Mouse (Mus musculus) retina, postnatal 1 day (tissue): Measurements from ENCODE around the gene Glis3.

Experiments used
- DNase-seq: peaks from one replicate; pipeline ENCODE4 v3.0.0-alpha.2; 2012

The Glis3 gene

DNA sequence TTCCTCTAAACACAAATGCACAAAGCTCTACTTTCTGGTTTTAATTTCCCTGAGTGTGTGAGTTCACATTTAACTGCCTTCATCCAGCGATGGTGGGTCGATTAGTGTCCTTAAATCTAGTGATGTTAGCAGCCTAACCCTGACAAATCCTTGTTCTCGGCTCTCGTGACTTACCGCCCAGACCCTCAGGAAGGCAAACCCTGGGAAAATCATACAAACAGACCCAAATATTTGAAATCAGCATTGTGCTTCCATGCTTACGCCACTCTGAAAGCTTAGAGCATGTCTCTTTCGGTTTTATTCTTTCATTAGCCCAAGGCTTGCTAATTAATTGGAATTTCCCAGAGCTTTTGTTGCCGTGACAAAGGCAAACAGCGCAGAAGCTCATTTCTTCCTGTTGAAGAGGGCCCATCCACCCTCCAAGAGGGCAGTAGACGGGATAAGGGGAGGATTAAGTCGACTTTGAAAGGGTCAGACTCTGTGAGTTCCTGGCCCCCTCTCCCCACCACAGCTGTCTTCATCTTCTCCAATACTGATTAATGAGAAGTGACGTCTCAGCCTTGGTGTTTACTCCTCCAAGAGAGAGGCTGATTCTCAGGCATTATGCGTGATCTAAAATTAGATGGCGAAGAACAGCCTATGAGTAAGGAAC is 100.0 kb downstream of the Glis3 start:
- DNase-seq = peak; percentile 93

DNA sequence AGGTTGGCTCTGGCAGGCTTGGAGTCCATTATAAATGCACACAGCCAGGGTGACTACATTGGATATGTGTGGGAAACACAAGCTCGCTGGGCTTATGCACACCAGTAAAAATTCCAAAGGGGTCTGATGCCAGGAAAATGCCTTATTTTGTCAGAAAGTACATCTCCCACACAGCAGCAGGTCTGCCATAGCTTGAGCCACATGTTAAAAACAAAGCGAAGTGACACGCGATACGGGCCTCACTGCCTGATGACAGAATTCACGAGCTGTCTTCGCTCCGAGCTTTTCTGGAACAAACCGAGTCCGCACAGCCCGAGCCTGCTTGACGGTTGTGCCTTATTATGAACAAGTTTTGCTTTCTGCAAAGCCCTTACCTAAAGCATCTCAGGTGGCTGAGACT is 102.9 kb downstream of the Glis3 start:
- no peak for DNase-seq

DNA sequence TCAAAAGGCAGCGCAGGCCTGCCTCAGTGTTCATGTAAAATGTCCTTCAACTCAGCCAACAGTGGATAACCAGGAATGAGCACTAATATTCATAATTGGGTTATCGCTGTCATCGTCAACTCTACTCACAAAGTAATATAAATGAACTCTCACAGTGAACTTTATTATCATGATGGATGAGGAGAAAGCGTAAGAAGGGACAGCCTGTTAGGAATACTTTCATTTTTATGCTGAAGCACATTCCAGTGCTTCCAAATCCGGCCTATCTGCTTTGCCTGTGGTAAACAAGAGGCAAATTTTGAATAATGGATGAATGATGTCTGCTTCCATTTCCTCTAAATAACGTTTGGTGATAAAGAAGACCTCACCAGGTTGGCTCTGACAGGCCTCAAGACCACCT is 103.3 kb downstream of the Glis3 start:
- no peak for DNase-seq

DNA sequence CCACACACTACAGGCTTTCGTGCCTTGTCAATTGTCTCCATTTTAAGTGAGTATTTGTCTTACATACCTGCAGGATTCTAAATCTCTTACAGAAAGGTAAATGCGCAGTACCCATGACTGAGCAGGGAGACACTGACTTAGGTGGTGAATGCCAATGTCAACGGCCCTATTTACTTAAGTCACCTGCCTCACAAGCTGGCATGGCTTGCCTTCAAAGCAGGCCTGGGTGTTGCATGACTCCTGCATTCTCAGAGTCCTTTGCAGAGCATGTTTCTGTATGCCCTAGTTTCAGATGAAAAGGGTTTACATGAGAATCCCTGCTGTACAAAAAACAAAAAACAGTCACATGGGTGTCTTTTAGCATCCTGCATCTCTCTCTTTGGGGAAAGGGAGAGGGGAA is 106.2 kb downstream of the Glis3 start:
- DNase-seq = no peak

DNA sequence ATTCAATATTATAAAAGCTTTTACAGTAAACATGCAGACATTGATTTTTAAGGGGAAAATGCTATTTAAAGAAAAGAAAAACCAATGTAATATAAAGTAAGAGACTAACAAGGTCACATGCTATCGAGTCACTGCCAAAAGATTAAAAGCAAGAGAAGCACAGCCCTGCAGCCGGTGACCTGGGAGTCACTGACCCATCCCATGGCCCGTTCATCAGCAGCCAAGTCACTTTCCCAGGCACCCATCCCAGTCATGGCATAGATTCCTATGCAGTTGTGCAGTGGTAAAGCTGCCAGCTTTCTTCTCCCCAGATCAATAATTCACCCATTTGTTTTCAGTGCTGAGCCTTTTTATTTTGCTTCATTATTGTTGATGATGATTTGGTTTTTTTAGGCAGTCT is 110.0 kb downstream of the Glis3 start:
- DNase-seq = no peak

DNA sequence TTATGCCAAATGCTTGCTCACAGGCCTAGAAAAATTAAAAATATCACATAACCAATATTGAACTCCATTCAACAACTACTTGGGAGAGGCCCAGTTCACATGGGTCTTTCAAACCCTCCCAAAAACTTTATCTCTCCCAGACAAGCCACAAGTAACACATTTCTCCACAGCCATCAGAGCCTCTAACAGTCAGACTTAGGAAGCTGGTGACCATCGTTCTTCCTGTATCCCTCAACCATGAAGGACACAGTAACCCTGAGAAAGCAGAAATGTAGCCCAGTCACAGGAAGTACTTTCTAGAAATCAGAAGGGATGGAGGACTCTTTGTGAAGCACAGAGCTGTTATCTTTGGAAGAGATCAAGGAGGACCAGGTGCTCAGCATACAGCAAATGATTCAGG is 112.8 kb downstream of the Glis3 start:
- DNase-seq = no peak

DNA sequence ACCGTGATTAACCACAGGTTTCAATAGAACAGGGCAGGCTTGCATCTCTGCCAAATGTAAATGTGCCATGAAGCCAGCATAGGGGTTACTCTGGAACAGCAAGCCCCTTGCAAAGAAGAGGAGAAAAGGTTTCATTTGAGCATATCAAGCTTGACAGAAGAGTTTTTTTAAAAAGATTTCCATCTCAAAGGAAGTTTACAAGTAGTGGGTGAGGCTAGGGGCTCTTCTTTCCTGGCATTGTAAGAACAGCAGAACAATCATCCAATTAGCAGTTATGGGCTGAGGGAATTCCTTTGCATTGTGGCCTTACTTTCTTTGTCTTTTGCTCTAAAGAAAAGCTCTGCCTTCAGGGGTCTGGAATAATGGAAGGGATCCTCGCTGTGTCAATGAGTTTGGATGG is 113.3 kb downstream of the Glis3 start:
- DNase-seq = peak; percentile 32

DNA sequence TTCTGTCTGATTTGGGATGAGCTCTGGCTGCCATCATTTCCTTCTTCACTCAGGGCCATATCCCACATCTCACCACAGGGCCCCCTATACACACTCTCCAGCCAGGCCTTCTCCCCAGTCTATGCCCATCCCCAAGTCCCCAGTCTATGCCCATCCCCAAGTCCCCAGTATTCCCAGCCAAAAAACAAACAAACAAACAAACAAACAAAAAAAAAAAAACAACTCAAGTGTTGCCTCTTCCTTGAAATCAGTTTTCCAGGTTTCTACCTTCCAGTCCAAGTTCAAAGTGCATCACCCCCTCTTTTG is 118.2 kb downstream of the Glis3 start:
- DNase-seq = no peak

DNA sequence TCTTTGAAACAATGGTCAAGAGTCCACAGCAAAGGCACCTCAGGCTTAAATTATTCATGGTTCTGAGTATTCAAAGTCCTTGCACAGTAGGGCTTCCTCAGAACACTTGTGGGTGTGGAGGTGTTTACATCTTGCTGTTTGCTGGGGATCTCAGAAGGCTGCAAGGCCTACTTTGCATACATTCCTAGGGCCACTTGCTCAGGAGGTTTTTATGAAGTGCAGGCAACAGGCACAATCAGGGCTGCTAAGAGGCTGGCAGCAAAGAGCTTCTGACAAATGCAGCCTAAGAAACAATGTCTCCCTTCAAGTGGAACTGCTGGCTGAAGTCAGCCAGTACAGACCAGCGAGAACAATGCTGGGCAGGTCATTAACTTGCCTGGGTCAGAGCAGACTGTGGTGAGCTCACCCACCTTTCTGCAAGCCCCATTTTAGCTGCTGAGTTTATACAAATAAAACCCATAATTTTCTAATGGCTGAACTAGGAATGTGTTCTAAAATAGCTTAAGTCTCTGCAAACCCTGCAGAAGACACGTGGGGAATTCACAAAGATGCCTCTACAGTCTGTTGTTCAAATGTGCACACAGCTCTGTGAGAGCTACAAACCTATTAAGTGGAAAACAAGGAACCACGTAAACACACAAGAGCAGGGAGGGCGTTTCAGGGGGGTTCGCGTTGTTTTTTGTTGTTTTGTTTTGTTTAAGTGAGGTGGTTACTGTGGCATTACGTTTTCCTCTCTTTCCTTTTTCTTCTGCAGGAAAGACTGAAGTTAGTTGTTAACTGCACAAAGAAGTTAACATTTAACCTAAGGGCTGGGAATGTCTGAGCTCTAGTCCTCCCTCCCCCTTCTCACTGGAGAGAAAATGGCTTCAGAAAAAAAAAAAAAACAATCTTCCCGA is 118.8 kb downstream of the Glis3 start:
- peak; percentile 65 for DNase-seq

DNA sequence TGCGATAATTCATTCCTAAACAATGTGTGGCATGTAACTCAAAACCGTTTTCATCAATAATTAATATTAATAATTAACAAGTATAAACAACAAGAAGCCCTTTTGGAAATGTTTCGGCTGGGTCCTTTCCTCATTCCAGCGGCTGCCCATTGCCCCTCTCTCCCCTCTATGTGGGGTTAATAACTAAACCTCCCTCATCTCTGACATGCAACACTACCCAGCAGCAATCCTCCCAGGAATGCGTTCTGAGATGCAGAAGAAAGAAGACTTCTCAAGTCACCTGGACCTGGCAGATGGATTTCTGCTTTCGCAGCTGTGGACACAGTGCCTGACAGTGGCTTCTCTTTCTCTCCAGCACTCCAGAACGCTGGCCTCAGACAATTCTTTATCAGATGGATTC is 120.0 kb downstream of the Glis3 start:
- DNase-seq = no peak

DNA sequence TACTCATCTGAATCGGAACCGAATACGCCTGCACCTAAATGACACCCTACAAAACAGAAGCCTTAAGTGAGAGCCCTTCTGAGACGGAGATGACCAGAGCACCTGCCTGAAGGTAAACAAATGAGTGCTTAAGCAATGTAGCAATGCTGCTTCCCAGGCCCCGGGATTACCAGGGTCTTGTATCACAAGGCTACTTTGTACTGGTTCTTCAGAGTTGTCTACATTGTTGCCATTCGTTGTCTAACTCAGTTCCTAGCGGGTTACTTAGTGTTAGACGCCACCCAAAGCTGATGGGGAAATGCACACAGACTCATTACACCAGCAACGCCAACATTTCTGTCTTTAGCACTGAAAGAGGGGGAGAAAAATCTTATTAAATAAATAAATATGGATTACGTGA is 120.5 kb downstream of the Glis3 start:
- DNase-seq = no peak

DNA sequence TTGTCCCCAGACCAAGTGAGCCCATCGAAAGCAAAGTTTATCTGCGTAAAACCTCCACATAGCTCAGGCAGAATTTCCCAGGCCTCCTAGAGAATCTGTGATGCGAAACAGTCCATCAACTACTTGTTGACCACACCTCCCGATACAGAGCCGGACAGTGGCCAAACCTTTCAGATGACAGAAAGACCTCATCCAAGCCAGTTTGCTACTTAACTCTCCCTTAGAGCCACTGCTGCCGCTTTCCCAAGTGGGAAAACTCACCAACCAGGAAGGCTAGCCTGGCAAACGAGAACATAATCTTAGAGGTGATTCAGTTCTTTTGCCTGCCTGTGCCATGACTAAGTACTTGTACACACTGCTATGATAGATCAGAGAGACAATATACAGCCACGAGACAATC is 121.2 kb downstream of the Glis3 start:
- no peak for DNase-seq

DNA sequence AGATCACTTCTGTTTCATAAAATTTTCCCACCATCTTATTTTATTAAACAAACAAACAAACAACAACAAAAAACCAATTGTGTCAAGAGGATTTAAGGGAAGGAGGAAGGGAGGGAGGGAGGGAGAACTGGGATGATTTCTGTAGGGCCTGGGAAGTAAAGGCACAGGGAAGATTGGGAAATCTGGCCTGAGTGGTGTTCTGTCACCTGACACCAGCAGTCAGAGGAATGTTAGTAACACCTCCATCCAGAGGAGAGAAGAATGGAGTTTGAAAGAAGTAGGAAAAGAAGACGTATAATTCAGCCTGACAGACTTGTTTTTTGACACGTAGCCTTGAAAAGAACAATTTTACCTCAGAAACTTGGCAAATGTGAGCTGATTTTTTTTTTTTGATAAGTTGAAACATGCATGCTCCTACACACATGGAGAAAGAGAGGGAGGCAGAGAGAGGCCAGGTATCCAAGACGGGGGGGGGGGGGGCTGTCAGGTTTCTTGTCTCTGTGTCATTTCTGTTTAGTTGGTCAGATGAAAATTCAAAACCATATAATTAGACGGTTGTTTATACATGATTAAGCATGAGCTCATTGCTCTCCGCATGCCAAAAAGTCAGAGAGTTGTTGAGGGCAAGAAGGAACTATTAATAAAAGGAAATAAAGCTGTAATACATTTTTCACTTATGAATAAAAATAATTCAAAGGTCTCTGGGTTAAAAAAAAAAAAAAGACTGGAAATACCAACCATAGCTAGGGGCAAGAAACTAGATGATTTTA is 122.1 kb downstream of the Glis3 start:
- DNase-seq = no peak

DNA sequence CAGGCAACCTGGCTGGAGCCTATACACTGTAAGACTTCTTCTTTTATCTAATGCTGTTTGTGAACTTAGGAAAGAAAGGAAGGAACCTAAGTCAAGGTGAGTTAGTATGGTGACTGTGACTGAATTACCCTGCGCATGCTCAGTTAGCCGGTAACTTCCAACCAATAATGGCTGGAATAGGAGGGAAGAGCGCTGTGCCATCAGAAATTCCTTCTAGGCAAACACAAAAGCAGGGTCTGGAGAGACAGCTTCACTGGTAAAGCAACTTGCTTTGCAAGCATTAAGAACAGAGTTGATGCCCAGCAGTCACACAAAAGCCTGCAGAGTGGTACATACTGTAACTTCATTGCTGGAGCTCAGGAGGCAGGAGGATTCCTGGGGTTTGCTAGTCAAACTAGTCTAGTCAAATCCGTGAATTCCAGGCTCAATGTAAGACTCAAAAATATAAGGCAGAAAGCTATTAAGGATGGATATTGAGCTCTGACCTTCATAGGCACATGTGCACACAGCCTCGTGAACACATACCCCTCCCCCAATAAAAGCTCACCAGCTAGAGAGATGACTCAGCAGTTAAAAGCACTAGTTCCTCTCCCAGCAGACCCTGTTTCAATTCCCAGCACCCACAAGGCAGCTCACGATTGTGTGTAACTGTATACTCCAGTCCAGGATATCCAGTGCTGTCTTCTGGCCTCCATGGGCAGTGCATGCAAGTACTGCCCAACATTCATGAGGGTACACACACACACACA is 124.5 kb downstream of the Glis3 start:
- no peak for DNase-seq

DNA sequence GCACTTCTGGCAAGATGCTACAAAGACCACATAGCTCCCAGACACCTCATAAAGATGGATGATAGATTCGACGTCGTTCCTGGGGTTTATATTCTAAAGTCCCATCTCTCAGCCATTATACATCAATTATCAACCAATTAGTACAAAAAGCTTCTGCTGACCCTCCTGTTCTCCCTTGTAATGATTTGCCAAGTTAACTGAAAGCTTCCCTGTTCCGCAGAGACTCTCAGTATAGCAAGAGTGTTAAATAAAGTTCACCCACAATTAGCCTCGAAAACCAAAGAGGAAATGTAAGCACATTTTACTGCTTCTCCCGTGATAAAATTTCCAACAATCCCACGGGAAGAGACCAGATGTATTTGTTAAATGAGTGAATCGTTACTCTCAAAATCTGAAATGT is 129.3 kb downstream of the Glis3 start:
- no peak for DNase-seq

DNA sequence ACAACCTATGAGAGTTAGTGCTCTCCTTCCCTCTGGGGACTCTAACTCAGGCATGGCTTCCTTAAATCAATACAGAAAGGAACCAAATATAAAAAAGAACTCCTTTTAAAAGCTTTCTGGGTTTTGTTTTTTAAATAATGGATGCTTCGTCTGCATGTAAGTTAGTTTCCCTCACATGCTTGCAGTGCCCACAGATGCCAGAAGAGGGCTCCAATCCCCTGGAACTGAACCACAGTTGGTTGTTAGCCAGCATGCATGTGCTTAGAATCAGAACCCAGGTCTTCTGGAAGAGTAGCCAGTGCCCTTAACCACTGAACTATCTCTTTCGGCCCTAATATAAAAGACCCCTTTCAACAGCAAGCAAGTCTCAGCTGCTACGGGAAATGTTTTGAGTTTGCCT is 132.9 kb downstream of the Glis3 start:
- DNase-seq = no peak

DNA sequence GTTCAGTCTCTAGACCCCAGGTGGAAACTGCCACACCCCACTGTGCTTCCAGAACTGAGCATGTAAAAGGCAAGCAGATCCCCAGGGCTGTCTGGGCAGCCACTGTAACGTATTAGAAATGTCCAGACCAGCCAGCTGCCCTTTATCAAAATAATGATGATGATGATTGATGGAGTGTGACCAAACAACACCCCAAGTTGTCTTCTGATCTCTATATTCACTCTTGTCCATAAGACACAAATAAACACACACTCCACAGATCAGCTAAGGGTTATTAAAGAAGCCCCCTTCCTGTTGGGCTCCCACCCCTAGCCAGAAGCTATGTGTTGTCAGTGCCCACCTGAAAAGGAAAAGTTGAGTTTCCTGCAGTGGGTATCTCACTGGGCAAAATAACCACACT is 134.4 kb downstream of the Glis3 start:
- DNase-seq = no peak

DNA sequence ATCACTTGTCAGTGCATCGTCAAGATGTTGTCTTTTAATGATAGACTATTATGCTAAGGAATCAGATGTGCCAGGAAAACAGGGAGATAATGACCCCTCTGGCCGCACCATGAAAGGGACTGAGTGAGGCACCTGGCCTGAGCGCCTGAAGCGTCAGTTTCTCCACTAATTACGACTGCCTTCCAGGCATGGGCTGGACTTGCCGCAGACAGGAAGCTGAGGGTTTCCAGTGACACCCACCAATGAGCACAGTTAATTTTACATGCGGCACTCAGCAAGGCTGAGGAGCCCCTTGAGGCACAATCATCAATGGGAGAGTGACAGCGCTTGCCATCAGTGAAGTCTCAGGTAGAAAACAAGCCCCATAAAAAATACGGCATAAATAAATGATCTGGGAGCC is 141.1 kb downstream of the Glis3 start:
- DNase-seq = no peak

DNA sequence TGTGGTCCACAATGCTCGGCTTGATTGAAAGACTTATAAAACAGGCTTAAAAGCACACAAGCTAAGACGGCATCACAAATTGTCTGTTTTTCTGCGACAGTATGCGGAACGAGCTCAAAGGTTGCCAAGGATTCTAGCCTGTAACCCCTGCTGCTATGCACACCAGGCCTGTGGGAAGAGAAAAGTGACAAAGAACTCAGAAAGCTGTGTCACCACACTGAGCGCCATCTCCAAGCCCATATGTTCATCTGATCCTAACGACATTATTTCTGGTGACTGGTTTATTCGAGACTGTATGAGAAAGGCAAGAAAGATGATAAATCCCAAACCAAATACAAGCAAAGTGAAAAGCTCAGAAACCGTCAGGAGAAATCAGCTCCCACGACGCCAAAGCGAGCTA is 144.9 kb downstream of the Glis3 start:
- no peak for DNase-seq

DNA sequence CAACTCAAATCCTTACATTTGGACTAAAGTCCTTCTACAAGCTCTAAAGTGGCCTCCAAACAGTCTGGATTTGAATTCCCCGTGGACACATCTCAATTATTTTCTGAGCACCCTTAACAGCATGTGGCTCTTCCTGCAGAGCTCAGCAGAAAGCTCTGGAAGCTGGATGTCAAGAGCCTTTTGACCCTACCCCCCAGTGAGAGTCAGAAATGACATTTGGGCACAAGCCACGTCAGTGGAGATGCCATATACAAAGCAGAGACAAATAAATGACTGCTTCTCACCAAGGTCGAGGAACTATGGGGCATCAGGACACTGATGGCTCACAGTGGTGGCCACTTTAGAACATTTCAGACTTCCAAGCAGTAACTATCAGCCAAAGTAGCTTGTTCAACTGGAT is 146.3 kb downstream of the Glis3 start:
- no peak for DNase-seq

DNA sequence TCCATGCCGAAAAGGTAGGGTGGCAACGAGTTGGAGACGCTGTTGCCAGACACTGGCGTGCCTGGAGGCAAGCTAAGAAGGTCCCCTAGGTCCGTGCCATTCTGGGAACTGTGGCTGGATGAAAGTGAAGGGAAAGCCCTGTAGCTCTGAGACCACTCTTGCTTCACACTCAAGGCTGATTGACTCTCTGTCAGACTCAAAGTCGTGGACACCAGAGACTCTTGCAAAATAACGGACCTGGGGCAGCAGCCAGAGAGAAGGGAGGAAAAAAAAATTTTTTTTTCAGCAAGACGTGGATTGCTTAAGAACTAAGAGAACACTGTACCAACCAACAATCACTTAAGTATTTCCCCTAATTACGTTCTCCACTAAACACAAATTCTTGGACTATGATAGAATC is 148.1 kb downstream of the Glis3 start:
- no peak for DNase-seq

DNA sequence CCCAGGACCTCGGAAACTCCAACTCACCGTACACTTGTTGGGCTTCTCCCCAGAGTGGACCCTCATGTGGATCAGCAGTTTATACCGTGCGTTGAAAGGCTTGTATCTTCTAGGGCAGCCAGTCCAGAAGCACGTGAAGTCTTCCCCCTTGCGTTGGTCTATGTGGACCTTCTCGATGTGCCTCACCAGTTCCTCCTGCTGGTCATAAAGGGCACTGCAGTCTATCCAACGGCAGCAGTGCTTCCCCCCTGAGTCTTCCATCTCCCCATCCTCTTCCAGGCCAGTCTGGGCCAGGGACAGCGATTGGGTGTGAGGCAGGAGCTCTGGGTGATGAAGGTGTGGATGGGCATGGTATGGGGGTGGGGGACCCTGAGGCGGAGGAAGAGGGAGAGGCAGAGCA is 149.0 kb downstream of the Glis3 start:
- peak; percentile 44 for DNase-seq

DNA sequence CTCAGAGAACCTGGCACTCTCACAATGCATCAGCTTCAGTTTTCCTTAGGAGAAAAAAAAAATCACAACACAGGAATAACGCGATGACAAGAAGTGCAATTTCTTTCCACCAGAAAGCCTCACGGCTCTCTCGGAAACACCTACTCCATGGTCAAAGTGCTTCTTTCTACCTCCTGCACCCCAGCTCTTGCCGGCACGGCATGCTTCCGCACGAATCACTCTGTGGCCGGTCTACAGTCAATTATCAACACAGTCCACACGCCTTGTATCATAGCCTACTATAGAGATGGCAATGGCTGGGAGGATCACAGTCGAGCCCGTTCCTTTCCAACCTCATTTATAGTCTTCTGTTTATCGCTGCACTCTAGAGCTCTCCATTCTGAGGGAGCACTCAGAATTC is 150.9 kb downstream of the Glis3 start:
- DNase-seq = no peak
